Mouse (Mus musculus) mammary gland, adult 2 months (tissue): ENCODE results near the gene Foxc2. TPM values are rescaled to one million over a fixed set of nuclear protein-coding genes. Genes with fewer than 3 reads are reported as not detected.

Source experiments
- polyA plus RNA-seq: library from polyadenylated mRNA; depleted of rRNA; stranded (reverse); fragments of >200 nt; gene quantifications from 2 replicates; pipeline ENCODE4 v1.2.3, GENCODE M21; 2012; ENCODE audit warnings: low replicate concordance; rRNA removed

Foxc2 gene
- polyA plus RNA-seq: 0.65 and 1.9 TPM in 2 replicates

GRCm38 (mm10) chr8:121115948-121116347 lies at the start of gene Foxc2:
Gene Foxc2 (plus strand): TSS chr8:121116171.

GRCm38 (mm10) chr8:121084210-121084951 lies 31.6 kb upstream of the Foxc2 start, which contains the start of gene Foxf1:
Gene Foxf1 (plus strand): TSS chr8:121084386.

GRCm38 (mm10) chr8:121107668-121108656 lies 8.0 kb upstream of the Foxc2 start, which contains the start of gene Mthfsd:
Gene Mthfsd (minus strand): TSS chr8:121108392.

GRCm38 (mm10) chr8:121127756-121128375 lies 11.9 kb downstream of the Foxc2 start, which contains the start of gene Foxl1:
Gene Foxl1 (plus strand): TSS chr8:121127940.

Other genes with a start within 250 kb of the Foxc2 start
- gene Foxf1, start 31.8 kb upstream of the Foxc2 start, polyA plus RNA-seq: 2.0 and 7.8 TPM in 2 replicates
- gene Mthfsd, start 7.8 kb upstream of the Foxc2 start, polyA plus RNA-seq: 59.1 and 61.6 TPM in 2 replicates
- gene Foxl1, start 11.8 kb downstream of the Foxc2 start, polyA plus RNA-seq: 0.07 and 0.08 TPM in 2 replicates